Mouse (Mus musculus) left cerebral cortex, postnatal 4 days (tissue): ENCODE measurements around the gene Abcd2. TPM values are rescaled to one million over a fixed set of nuclear protein-coding genes. Genes with fewer than 3 reads are reported as not detected.
A peak's percentile ranks its signal among the peaks of the same experiment; 100 is the strongest.

Experiments used
- DNase-seq: peaks from one replicate; pipeline ENCODE4 v3.0.0-alpha.2; 2022
- intact Hi-C: fragments of 180-260 bp; cut with DNase I; formaldehyde crosslinking; loops from one replicate; pipeline ENCODE4 v1.15.1; 2025
- total RNA-seq, 2 experiments: library from RNA; stranded (reverse); gene quantifications; 2 replicates each; pipeline ENCODE4 v1.2.3; 2021

Gene Abcd2
- total RNA-seq, 2 experiments from 2014 or later: 9.9 to 11.6 TPM

DNA sequence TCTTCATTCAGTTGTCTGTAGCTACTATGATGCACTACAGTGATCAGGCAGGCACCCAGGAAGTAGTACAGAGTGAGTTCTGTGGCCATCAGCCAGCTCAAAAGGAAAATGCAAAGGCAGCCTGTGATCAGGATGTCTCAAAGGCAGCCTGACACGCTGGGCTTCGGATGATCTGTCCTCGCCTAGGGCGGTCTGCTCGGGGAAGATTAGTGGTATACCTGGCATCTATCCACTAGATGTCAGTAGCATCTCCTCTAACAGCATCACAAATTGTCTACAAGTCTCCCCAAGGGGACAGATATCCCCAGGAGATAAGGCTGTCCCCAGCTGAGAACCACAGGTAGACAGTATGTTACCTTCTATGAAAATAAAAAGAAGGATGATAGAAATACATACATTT is 26.6 kb downstream of the Abcd2 start:
- DNase-seq: peak; percentile 47
- intact Hi-C loops: loop anchor here (10.0 kb wide), 1 partner anchor 130 kb away; no protein-coding TSS in a partner anchor

DNA sequence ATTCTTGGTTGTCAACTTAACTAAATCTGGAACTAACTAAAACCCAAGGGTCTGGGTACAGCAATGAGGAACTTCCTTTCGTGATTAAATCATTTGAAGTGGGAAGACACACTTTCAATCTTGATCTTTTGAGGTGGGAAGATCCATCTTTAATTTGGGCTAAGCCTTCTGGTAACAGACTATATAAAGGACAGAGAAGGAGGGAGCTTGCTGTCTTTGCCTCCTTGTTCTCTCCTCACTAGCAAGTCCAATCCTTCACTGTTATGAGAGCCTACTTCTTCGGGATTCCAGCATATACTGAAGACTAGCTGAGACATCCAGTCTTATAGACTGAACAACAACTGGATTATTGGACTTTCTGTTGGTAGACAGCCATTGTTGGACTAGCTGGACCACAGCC is 28.1 kb downstream of the Abcd2 start:
- intact Hi-C loops: loop anchor here (10.0 kb wide), 1 partner anchor 131 kb away; no protein-coding TSS in a partner anchor

DNA sequence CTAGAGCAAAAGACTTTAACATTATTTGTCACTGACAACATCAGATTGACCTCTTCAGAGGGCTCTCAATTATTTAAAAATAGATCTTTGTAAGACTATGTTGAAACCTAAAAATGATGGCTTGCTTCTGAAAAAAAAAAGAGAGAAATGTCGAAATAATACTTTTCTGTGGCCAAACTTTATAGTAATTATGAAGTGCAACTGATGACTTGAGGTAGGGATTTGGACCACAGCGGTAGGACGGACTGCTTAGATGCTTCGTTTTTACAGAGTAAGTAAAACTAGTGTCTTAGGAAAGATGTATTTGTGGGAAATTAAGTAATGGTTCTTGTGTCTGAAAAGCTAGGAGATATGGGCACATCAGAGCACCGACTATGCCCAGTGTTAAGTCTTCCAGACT is 30.4 kb downstream of the Abcd2 start:
- intact Hi-C loops: loop anchor here (10.0 kb wide), 1 partner anchor 134 kb away; no protein-coding TSS in a partner anchor

More for the DNA sequence above, 28.1 kb downstream of the Abcd2 start:
- no peak for DNase-seq

DNA sequence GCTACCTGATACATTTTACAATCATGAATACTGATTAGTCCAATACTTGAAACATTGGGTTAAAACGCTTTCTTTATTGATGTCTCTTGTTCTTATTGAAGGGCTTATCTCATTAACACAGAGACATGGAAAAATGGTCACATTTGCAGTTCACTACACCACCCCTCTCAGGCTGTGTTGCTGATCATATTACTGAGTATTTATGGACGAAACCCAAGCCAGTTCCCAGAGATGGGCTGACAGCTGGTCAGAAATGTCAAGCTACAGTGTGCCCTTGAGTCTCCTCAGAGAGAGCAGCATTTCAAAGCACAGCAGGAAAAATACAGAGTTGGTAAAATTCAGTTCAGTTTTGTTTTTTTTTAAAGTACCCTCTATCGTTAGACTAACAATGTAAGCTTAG is 38.3 kb downstream of the Abcd2 start:
- intact Hi-C loops: no loop called here
- DNase-seq: no peak

More for the DNA sequence above, 30.4 kb downstream of the Abcd2 start:
- DNase-seq: no peak

DNA sequence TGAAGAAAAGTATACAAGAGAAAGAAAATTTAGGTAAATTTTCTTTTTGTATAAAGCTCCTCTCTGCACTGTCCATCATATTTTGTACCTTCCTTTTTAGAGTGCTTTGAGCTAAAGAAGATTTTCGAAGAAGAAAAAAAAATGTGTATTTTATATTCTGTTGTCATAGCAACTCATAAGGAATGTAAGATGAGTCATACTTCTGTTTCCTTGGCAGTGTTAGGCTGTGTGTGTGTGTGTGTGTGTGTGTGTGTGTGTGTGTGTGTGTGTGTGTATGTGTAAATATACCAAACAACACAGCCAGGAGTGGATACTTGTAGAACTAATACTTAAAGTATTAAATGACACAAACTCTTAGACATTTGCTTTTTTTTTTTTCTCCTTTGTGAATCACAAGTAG is 39.0 kb downstream of the Abcd2 start:
- no peak for DNase-seq
- intact Hi-C loops: no loop called here

DNA sequence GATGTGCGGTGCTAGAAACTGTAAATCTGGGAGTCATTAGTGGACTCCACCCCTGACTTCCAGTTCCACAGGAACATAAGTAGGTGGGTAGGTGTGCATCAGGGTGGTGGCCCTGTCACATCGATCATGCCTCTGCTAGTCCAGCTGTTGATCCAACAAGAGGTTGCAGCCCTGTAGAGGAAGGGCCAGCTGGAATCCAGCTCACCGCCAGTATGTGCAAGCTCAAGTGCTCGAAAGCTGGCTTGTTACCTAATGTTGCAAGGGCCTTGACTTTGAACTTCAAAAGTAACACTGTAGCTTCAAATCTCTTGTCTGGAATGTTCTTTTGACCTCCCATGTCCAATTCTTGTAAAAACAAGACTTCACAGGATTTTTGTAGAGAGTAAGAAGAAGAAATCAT is 67.0 kb downstream of the Abcd2 start:
- intact Hi-C loops: no loop called here
- no peak for DNase-seq

- DNase-seq: no peak
- intact Hi-C loops: no loop called here
These were observed 78.9 kb downstream of the Abcd2 start for GRCm38 (mm10) chr15:91112555-91113209.

DNA sequence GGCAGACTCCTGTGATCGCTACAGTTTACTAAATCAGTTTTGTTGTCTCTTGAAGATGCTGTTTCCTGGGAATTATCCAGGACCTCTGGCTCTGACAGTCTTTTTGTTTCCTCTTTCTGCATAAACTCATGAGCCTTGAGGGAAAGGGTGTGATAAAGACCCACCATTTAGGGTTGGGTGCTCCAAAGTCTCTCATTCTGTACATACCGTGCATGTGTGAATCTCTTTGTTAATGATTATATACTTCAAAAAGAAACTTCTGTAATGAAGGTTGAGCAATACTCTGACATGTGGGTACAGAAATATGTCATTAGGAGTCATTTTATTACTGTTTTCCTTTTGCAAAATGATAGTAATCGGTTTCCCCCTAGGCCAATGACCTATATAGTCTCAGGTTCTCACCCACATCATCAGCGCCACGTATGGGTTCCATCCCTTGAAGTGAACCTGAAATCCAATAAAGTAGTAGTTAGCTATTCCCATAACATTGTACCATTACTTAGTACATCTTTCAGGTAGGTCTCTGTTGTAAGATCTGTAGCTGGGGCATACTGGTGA is 83.4 kb downstream of the Abcd2 start:
- intact Hi-C loops: no loop called here
- DNase-seq: no peak

DNA sequence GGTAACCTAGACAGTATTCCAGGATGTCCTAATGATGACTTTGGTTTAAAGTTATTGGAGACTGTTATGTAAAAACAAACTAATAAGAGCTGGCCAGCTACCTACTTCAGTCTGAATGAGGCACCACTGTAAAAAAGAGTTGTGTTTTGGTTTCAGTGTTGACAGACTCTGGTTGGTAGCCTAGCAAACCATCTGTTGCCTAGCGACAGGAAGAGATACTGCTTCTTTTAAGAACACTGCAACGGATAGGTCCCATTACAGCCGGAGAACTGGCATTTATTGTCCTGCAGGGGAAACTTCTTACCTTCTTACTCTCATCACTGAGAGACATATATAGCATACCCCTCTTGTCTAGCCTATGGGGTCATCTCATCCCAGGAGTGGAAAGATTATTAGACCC is 86.7 kb downstream of the Abcd2 start:
- no peak for DNase-seq
- intact Hi-C loops: no loop called here

- intact Hi-C loops: no loop called here
- no peak for DNase-seq
These were observed 87.3 kb downstream of the Abcd2 start for GRCm38 (mm10) chr15:91104276-91104675.

DNA sequence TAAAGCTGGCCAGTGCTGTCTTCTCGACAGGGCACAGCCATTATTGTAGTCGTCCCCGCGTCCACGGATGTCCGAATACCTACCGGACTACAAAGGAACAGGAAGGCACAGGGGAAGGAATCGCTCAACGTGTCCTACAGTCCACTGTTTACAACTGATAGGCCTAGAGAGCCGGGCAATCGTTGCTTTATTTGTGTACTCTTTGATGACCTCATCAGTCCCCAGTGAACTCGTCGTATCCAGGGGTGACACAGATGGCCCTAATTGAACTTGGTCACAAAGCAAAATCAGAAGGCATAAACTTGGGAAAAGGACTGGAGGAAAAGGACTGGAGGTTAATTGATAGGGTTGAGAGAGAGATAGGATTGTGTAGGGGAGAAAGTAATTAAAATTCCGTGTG is 87.8 kb downstream of the Abcd2 start:
- no peak for DNase-seq
- intact Hi-C loops: no loop called here

- intact Hi-C loops: no loop called here
- DNase-seq: no peak
These were observed 88.3 kb downstream of the Abcd2 start for GRCm38 (mm10) chr15:91103305-91103704.

GRCm38 (mm10) chr15:91096606-91097005 is 95.0 kb downstream of the Abcd2 start:
- no peak for DNase-seq
- intact Hi-C loops: no loop called here

Other genes with a start within 250 kb of the Abcd2 start
- 10 to 100 TPM; 69.9 to 70.0 TPM for gene Kif21a, start 141.9 kb downstream of the Abcd2 start, total RNA-seq
- not detected for gene CN725425, start 7.7 kb upstream of the Abcd2 start, total RNA-seq